Mouse (Mus musculus): ENCODE data around the gene Prmt9. TPM values are rescaled to one million over a fixed set of nuclear protein-coding genes. Genes with fewer than 3 reads are reported as not detected.

Gene Prmt9
- polyA plus RNA-seq (2012; rRNA removed): 5.1 and 5.2 TPM in 2 replicates

DNA sequence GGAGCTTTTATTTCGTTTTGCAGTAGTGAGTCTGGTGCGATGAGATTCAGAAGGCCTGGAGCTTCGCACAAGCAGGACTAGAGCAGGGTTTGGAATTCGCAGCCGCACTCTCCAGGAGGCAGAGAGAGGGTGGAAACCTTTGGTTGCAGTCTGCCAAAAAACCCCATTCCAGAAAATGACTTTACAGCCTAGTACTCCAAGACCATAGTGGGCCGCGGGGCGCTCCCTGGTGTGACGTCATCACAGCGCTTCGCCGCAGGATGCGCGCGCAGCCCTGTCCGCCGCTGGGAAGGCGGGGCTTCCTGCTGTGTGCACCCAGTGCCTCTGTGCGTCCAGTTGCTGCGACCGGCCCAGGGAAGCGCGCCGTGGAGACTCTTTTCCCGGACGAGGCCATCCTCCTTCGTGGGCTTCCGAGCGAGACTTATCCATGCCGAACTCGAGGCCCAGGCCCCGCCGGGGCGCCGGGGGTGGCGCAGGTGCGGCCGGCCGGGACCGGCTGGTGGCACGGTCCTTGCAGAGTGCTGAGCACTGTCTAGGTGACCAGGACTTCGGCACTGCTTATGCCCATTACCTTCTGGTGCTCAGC is at the start of gene Prmt9:
Gene Prmt9, plus strand, starts transcription at position 277 of the 586 bp plus-strand sequence.

DNA sequence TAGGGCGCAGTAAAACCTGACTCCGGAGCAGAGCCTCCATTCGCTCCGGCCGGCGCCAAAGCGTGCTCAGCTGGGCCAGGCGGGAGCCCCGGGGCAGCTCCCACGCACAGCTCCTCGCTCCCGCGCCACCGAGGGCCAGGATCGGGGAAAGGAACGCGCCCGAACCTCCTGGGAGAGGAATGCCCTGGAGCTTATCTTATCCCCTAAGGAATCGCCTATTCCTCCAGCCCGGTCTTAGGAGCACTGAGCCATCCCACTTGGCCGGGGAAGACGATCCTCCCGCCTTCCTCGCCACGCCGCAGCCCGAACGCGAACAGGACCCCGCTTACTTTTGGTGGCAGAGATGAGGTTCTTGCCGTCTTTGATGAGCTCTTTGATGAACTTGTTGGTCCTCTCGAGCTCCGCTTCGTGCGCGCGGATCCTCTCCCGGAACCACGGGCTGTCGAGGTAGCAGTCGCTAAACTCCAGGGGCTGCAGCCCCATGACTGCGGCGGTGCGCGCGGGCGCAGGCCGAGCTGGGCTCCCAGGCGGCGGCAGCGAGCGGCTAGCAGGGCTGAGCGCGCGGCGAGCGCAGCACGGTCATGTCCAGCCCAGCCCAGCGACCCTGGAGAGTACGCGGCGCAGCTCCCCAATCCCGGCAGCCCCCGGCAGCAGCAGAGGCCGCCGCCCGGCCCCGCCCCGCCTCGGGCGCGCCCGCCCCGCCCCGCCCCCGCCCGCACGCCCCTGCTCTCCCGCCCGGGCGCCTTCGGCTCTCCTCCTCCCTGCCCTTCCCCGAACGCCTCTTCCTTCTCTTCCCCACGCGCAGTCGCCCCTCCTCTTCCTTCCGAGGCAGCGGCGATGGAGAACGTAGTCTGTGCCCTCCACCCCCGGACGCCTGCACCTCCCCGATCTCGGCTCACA is 31.6 kb upstream of the Prmt9 start, which contains the start of gene Arhgap10:
Gene Arhgap10, minus strand, starts transcription at position 653 of the 900 bp plus-strand sequence.

GRCm38 (mm10) chr8:77610374-77610969 is 61.3 kb downstream of the Prmt9 start, which contains the start of gene Tmem184c:
Gene Tmem184c (minus strand): TSS chr8:77610698.

Other genes starting within 250 kb of the Prmt9 start
- gene Arhgap10, start 31.4 kb upstream of the Prmt9 start, polyA plus RNA-seq (2012; rRNA removed): 5.1 and 5.4 TPM in 2 replicates
- 3.8 and 4.3 TPM in 2 replicates for gene Tmem184c, start 61.3 kb downstream of the Prmt9 start, polyA plus RNA-seq (2012; rRNA removed)
- 4.3 and 4.7 TPM in 2 replicates for gene Ednra, start 175.1 kb downstream of the Prmt9 start, polyA plus RNA-seq (2012; rRNA removed)

Data from liver, embryonic 18 days (tissue).